Mouse (Mus musculus): ENCODE results near the gene Kazn. TPM values are rescaled to one million over a fixed set of nuclear protein-coding genes. Genes with fewer than 3 reads are reported as not detected.

Kazn gene
- polyA plus RNA-seq (2015; fragmentation: Nextera tagmentation; extraction: Ambion mirVana), result 15.5 and 16.2 TPM in 2 replicates

- 6% methylated on average over 38 of the region's 46 CpGs for WGBS
- no peaks in the 10 kb centered on the region for H3K27me3 ChIP-seq (ENCODE audit: insufficient read depth, low read length)
- H3K4me1 ChIP-seq (ENCODE audit: insufficient read depth, low read length), result peaks cover 40% of the 10 kb centered on the region
- H3K4me2 ChIP-seq (replicated peaks; ENCODE audit: low read depth, low read length), result peak within 1 kb of the TSS; percentile 94
- no peaks in the 10 kb centered on the region for H3K9me3 ChIP-seq (ENCODE audit: low read length)
- H3K36me3 ChIP-seq (ENCODE audit: insufficient read depth, low read length), result no peaks in the 10 kb centered on the region
- peak; percentile 87 for ATAC-seq (ENCODE audit: low FRiP score, low TSS enrichment)
- H3K27ac ChIP-seq (ENCODE audit: low read length), result peak within 1 kb of the TSS; percentile 82
- peak within 1 kb of the TSS; percentile 78 for H3K9ac ChIP-seq (replicated peaks; ENCODE audit: low read length)
- H3K4me3 ChIP-seq (ENCODE audit: low read length), result peak within 1 kb of the TSS; percentile 66
Measured at GRCm38 (mm10) chr4:142239240-142240126, at the start of gene Kazn. Kazn (minus strand) TSS chr4:142239401.

- no peak for ATAC-seq (ENCODE audit: low FRiP score, low TSS enrichment)
- H3K4me1 ChIP-seq (ENCODE audit: insufficient read depth, low read length), result no peaks in the 10 kb centered on the region
- no peaks in the 10 kb centered on the region for H3K36me3 ChIP-seq (ENCODE audit: insufficient read depth, low read length)
- H3K4me2 ChIP-seq (replicated peaks; ENCODE audit: low read depth, low read length), result no peak overlapping the region
- no peak overlapping the region for H3K27ac ChIP-seq (ENCODE audit: low read length)
- H3K27me3 ChIP-seq (ENCODE audit: insufficient read depth, low read length), result no peaks in the 10 kb centered on the region
- H3K9ac ChIP-seq (replicated peaks; ENCODE audit: low read length), result no peak overlapping the region
- no peak overlapping the region for H3K4me3 ChIP-seq (ENCODE audit: low read length)
- no peaks in the 10 kb centered on the region for H3K9me3 ChIP-seq (ENCODE audit: low read length)
- WGBS, result 94% methylated on average over 2 of the region's 2 CpGs
Measured at GRCm38 (mm10) chr4:142285471-142285870, 46.3 kb upstream of the Kazn start.

DNA sequence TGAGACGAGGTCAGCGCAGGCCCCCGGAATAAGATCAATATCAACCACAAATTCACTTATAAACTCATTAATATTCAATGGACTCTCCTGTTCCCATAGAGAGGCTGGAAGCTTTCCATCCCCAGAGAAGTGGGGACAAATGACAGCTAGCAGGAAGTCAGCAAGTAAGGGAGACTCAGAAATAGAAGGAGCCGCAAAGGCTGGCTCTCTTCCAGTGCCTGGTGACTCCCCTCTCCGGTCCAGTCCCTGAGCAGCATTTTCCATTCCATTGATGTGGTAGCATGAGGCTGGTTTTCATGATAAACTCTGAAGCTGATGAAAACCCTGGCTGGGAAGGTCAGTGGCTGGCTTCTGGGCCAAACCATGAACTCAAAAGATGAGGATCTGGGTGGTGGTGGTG lies 44.7 kb upstream of the Kazn start:
- no peak for ATAC-seq (ENCODE audit: low FRiP score, low TSS enrichment)
- H3K36me3 ChIP-seq (ENCODE audit: insufficient read depth, low read length), result no peaks in the 10 kb centered on the region
- no peaks in the 10 kb centered on the region for H3K4me1 ChIP-seq (ENCODE audit: insufficient read depth, low read length)
- H3K4me3 ChIP-seq (ENCODE audit: low read length), result no peak overlapping the region
- H3K9me3 ChIP-seq (ENCODE audit: low read length), result no peaks in the 10 kb centered on the region
- no peak overlapping the region for H3K9ac ChIP-seq (replicated peaks; ENCODE audit: low read length)
- no peak overlapping the region for H3K27ac ChIP-seq (ENCODE audit: low read length)
- no peaks in the 10 kb centered on the region for H3K27me3 ChIP-seq (ENCODE audit: insufficient read depth, low read length)
- H3K4me2 ChIP-seq (replicated peaks; ENCODE audit: low read depth, low read length), result no peak overlapping the region
- WGBS, result 74% methylated on average over 5 of the region's 5 CpGs

- no peak overlapping the region for H3K9ac ChIP-seq (replicated peaks; ENCODE audit: low read length)
- peak overlapping the region; percentile 33; the same call in 1 of the 2 replicates for H3K4me2 ChIP-seq (replicated peaks; ENCODE audit: low read depth, low read length)
- H3K36me3 ChIP-seq (ENCODE audit: insufficient read depth, low read length), result no peaks in the 10 kb centered on the region
- H3K9me3 ChIP-seq (ENCODE audit: low read length), result 0 out of 2 replicates have a peak, but pooled peaks cover 1% of the 10 kb centered on the region
- H3K4me1 ChIP-seq (ENCODE audit: insufficient read depth, low read length), result peaks cover 11% of the 10 kb centered on the region; the same call in 1 of the 2 replicates
- no peaks in the 10 kb centered on the region for H3K27me3 ChIP-seq (ENCODE audit: insufficient read depth, low read length)
- no peak overlapping the region for H3K4me3 ChIP-seq (ENCODE audit: low read length)
- H3K27ac ChIP-seq (ENCODE audit: low read length), result no peak overlapping the region
- no peak for ATAC-seq (ENCODE audit: low FRiP score, low TSS enrichment)
- 87% methylated on average over 6 of the region's 6 CpGs for WGBS
Measured at GRCm38 (mm10) chr4:142278197-142278575, 39.0 kb upstream of the Kazn start.

DNA sequence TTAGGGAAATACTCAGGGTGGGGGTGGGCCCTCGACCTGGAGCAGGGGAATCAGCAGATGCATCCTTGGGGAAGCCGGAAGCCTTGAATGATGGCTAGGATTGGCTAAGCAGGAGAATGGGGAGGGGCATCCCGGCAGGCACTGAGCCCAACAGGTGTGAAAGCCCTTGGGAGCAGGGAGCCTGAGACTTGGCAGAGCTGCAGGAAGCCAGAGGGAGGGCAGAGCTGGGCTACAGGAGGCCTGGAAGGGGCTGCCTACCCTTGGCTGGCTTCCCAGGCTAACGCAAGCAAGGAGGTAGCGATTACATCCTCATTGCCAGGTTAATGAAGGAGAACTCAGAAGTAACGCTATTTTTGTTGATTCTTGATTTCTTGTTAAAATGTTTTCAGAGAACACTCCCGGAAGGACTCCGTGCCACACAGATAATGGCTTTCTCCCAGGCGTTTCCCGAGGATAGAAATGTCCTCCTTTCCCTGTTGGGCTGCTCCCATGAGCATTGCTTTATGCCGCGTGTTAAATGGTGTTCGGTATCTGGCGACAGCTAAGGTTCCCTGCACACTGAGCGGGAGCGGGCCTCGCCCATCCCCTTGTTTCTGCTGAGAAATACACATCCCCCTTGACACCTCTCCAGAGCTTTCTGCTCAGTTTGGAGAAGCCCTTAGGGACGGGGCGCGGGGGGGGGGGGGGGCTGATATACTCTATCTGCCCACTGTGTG lies 38.4 kb upstream of the Kazn start:
- H3K9me3 ChIP-seq (ENCODE audit: low read length), result 0 out of 2 replicates have a peak, but pooled peaks cover 2% of the 10 kb centered on the region
- H3K27ac ChIP-seq (ENCODE audit: low read length), result no peak overlapping the region
- ATAC-seq (ENCODE audit: low FRiP score, low TSS enrichment), result peak; percentile 82

DNA sequence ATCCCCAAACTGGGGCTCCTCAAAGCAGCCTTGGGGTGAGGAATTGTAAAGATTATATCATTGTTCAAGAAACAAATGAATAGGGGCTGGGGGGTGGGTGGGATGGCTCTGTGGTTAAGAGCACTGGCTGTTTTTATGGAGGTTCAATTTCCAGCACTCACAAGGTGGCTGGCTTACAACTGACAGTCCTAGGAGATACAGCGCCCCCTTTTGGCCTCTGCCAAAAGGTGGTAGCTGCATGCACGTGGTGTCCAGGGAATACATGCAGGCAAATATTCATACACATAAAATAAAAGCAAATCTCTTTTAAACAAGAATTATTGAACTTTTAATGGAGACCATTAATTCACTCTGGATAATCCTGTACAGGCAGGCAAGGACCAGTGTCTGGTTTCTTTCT lies 36.0 kb upstream of the Kazn start:
- Histone ChIP-seq H3K36me3 (ENCODE audit: insufficient read depth, low read length) (no peaks in the 10 kb centered on the region), H3K4me3 (ENCODE audit: low read length) (no peak overlapping the region), H3K9ac (replicated peaks; ENCODE audit: low read length) (no peak overlapping the region), H3K4me1 (ENCODE audit: insufficient read depth, low read length) (peaks cover 11% of the 10 kb centered on the region; the same call in 1 of the 2 replicates), H3K9me3 (ENCODE audit: low read length) (0 out of 2 replicates have a peak, but pooled peaks cover 2% of the 10 kb centered on the region), H3K4me2 (replicated peaks; ENCODE audit: low read depth, low read length) (no peak overlapping the region), H3K27ac (ENCODE audit: low read length) (no peak overlapping the region), H3K27me3 (ENCODE audit: insufficient read depth, low read length) (no peaks in the 10 kb centered on the region)
- ATAC-seq (ENCODE audit: low FRiP score, low TSS enrichment), result no peak
- WGBS, result 49% methylated on average over 2 of the region's 2 CpGs

More for the DNA sequence above, 38.4 kb upstream of the Kazn start:
- no peak overlapping the region for H3K9ac ChIP-seq (replicated peaks; ENCODE audit: low read length)
- no peaks in the 10 kb centered on the region for H3K27me3 ChIP-seq (ENCODE audit: insufficient read depth, low read length)
- peak overlapping the region; percentile 33; the same call in 1 of the 2 replicates for H3K4me2 ChIP-seq (replicated peaks; ENCODE audit: low read depth, low read length)
- 18% methylated on average over 20 of the region's 20 CpGs for WGBS
- H3K36me3 ChIP-seq (ENCODE audit: insufficient read depth, low read length), result no peaks in the 10 kb centered on the region
- no peak overlapping the region for H3K4me3 ChIP-seq (ENCODE audit: low read length)
- peaks cover 11% of the 10 kb centered on the region; the same call in 1 of the 2 replicates for H3K4me1 ChIP-seq (ENCODE audit: insufficient read depth, low read length)

- H3K27ac ChIP-seq (ENCODE audit: low read length), result no peak overlapping the region
- no peak overlapping the region for H3K4me2 ChIP-seq (replicated peaks; ENCODE audit: low read depth, low read length)
- no peak for ATAC-seq (ENCODE audit: low FRiP score, low TSS enrichment)
- H3K4me3 ChIP-seq (ENCODE audit: low read length), result no peak overlapping the region
- H3K4me1 ChIP-seq (ENCODE audit: insufficient read depth, low read length), result peaks cover 11% of the 10 kb centered on the region; the same call in 1 of the 2 replicates
- no peaks in the 10 kb centered on the region for H3K36me3 ChIP-seq (ENCODE audit: insufficient read depth, low read length)
- H3K9ac ChIP-seq (replicated peaks; ENCODE audit: low read length), result no peak overlapping the region
- no peaks in the 10 kb centered on the region for H3K27me3 ChIP-seq (ENCODE audit: insufficient read depth, low read length)
- 81% methylated on average over 11 of the region's 11 CpGs for WGBS
- 0 out of 2 replicates have a peak, but pooled peaks cover 2% of the 10 kb centered on the region for H3K9me3 ChIP-seq (ENCODE audit: low read length)
Measured at GRCm38 (mm10) chr4:142274441-142275234, 35.4 kb upstream of the Kazn start.

- 88% methylated on average over 3 of the region's 3 CpGs for WGBS
- H3K9ac ChIP-seq (replicated peaks; ENCODE audit: low read length), result no peak overlapping the region
- H3K4me3 ChIP-seq (ENCODE audit: low read length), result no peak overlapping the region
Measured at GRCm38 (mm10) chr4:142271506-142271905, 32.3 kb upstream of the Kazn start.

DNA sequence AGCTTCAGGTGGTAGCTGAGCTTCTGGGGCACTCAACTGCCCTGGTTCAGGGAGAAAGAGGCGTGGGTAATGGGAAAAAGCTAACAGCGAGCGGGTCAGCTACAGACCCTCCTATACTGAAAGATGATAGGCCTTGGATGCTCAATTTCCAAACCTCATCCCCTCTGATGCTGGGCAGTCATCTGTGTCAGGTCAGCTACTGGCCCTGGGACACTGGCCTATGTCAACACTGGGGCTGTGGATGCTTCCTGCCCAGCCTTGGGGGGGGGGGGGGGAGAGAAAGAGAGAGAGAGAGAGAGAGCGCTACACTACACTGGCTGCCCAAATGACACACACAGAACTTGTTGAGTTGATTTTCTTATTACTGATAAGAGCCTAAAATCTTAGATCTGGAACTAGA lies 28.6 kb upstream of the Kazn start:
- Histone ChIP-seq H3K9ac (replicated peaks; ENCODE audit: low read length) (no peak overlapping the region), H3K4me3 (ENCODE audit: low read length) (no peak overlapping the region), H3K9me3 (ENCODE audit: low read length) (no peaks in the 10 kb centered on the region; the same call in 1 of the 2 replicates), H3K36me3 (ENCODE audit: insufficient read depth, low read length) (no peaks in the 10 kb centered on the region), H3K4me1 (ENCODE audit: insufficient read depth, low read length) (peaks cover 13% of the 10 kb centered on the region), H3K4me2 (replicated peaks; ENCODE audit: low read depth, low read length) (no peak overlapping the region), H3K27ac (ENCODE audit: low read length) (no peak overlapping the region), H3K27me3 (ENCODE audit: insufficient read depth, low read length) (no peaks in the 10 kb centered on the region)
- 27% methylated on average over 4 of the region's 4 CpGs for WGBS
- peak; percentile 92 for ATAC-seq (ENCODE audit: low FRiP score, low TSS enrichment)

More at GRCm38 (mm10) chr4:142271506-142271905, 32.3 kb upstream of the Kazn start:
- H3K4me1 ChIP-seq (ENCODE audit: insufficient read depth, low read length), result peaks cover 13% of the 10 kb centered on the region
- no peaks in the 10 kb centered on the region for H3K27me3 ChIP-seq (ENCODE audit: insufficient read depth, low read length)
- no peak for ATAC-seq (ENCODE audit: low FRiP score, low TSS enrichment)
- no peak overlapping the region for H3K27ac ChIP-seq (ENCODE audit: low read length)
- no peak overlapping the region for H3K4me2 ChIP-seq (replicated peaks; ENCODE audit: low read depth, low read length)
- no peaks in the 10 kb centered on the region for H3K36me3 ChIP-seq (ENCODE audit: insufficient read depth, low read length)
- H3K9me3 ChIP-seq (ENCODE audit: low read length), result peaks cover 2% of the 10 kb centered on the region; the same call in 1 of the 2 replicates

Measured in kidney, embryonic 16.5 days (tissue).